Mouse (Mus musculus) stomach, embryonic 16.5 days (tissue): ENCODE results near the gene Mrps21. TPM values are rescaled to one million over a fixed set of nuclear protein-coding genes. Genes with fewer than 3 reads are reported as not detected.
"Not testable (repeated sequence)": the region's sequence is repeated elsewhere in the genome, so short reads cannot be mapped to it uniquely, and the experiment has no call there.

ENCODE experiments used
- ATAC-seq: fragments of 200-750 bp; cut with Nextera tagmentation; 2 replicates; pipeline ENCODE4 v1.8.0; 2017; ENCODE audit warnings: moderate number of reproducible peaks, moderate TSS enrichment; ENCODE audit not compliant: insufficient read depth, low FRiP score
- H3K27ac ChIP-seq: fragments of 300-500 bp; sonication (generic); 2 replicates; pipeline ENCODE4 v1.5.1; 2014; ENCODE audit warnings: low read length
- H3K27me3 ChIP-seq: fragments of 300-500 bp; sonication (generic); 2 replicates; pipeline ENCODE4 v1.6.1; 2014; ENCODE audit warnings: low read length, control low read depth, mixed read lengths; ENCODE audit not compliant: control insufficient read depth, insufficient read depth
- H3K36me3 ChIP-seq: fragments of 300-500 bp; sonication (generic); 2 replicates; pipeline ENCODE4 v1.6.1; 2014; ENCODE audit warnings: low read length; ENCODE audit not compliant: control insufficient read depth, insufficient read depth
- H3K4me1 ChIP-seq: fragments of 300-500 bp; sonication (generic); 2 replicates; pipeline ENCODE4 v1.6.1; 2014; ENCODE audit warnings: low read length, control low read depth, mixed read lengths; ENCODE audit not compliant: control insufficient read depth, insufficient read depth
- H3K4me2 ChIP-seq: fragments of 300-500 bp; sonication (generic); 2 replicates; pipeline ENCODE4 v1.6.1; 2014; ENCODE audit warnings: low read depth, low read length, mixed read lengths
- H3K4me3 ChIP-seq: fragments of 300-500 bp; sonication (generic); replicated peaks from 2 replicates; pipeline ENCODE4 v1.5.1; 2014; ENCODE audit warnings: mild to moderate bottlenecking, low read length
- H3K9ac ChIP-seq: fragments of 300-500 bp; sonication (generic); 2 replicates; pipeline ENCODE4 v1.6.1; 2014; ENCODE audit warnings: low read length
- H3K9me3 ChIP-seq: fragments of 300-500 bp; sonication (generic); replicated peaks from 2 replicates; pipeline ENCODE4 v1.6.1; 2016; ENCODE audit warnings: low read length, control low read depth; ENCODE audit not compliant: control insufficient read depth
- WGBS: fragments of 180-500 bp; shearing (Covaris S2); extraction: QIAGEN DNeasy Blood & Tissue Kit; methylation state at CpG from one replicate; pipeline ENCODE4 v1.1.7; 2014; 5-methylcytosine and 5-hydroxymethylcytosine counted together
- polyA plus RNA-seq: library from polyadenylated mRNA; unstranded; fragments of >200 nt; fragmentation: Nextera tagmentation; extraction: Ambion mirVana; gene quantifications from 2 replicates; pipeline ENCODE4 v1.2.1, GENCODE M21; 2015

Gene Mrps21
- 290 and 321 TPM in 2 replicates for polyA plus RNA-seq

- H3K9me3 ChIP-seq, result no peaks in the 10 kb centered on the region
- peak within 1 kb of the TSS; percentile 88 for H3K9ac ChIP-seq
- under 1% methylated on average over 33 of the region's 33 CpGs for WGBS
- H3K36me3 ChIP-seq, result 0 out of 2 replicates have a peak, but pooled peaks cover 3% of the 10 kb centered on the region
- H3K4me1 ChIP-seq, result peaks cover 10% of the 10 kb centered on the region
- peak; percentile 95 for ATAC-seq
- H3K4me2 ChIP-seq, result peak within 1 kb of the TSS; percentile 65
- peak within 1 kb of the TSS; percentile 84 for H3K27ac ChIP-seq
- H3K27me3 ChIP-seq, result no peaks in the 10 kb centered on the region
- H3K4me3 ChIP-seq, result peak within 1 kb of the TSS; percentile 75
These were observed at the start of gene Mrps21 for GRCm38 (mm10) chr3:95871392-95871867. TSS of gene Mrps21 (minus strand) at chr3:95871519.

GRCm38 (mm10) chr3:95920532-95920931, 49.2 kb upstream of the Mrps21 start:
- not testable (repeated sequence) for H3K36me3 ChIP-seq, H3K9ac ChIP-seq, H3K4me2 ChIP-seq, H3K27me3 ChIP-seq, H3K4me1 ChIP-seq, H3K4me3 ChIP-seq, H3K27ac ChIP-seq, ATAC-seq, H3K9me3 ChIP-seq
- WGBS, result 54% methylated on average over 2 of the region's 2 CpGs

- H3K9ac ChIP-seq, result no peak overlapping the region
- no peak overlapping the region for H3K4me3 ChIP-seq
- no peak for ATAC-seq
- H3K4me1 ChIP-seq, result no peaks in the 10 kb centered on the region
- H3K9me3 ChIP-seq, result no peaks in the 10 kb centered on the region
- no peak overlapping the region for H3K4me2 ChIP-seq
- H3K27me3 ChIP-seq, result no peaks in the 10 kb centered on the region
- H3K27ac ChIP-seq, result no peak overlapping the region
- WGBS, result 65% methylated on average over 7 of the region's 7 CpGs
- H3K36me3 ChIP-seq, result no peaks in the 10 kb centered on the region
These were observed 45.4 kb upstream of the Mrps21 start for GRCm38 (mm10) chr3:95916760-95917159.

GRCm38 (mm10) chr3:95914706-95915105, 43.4 kb upstream of the Mrps21 start:
- Histone ChIP-seq H3K4me1 (no peaks in the 10 kb centered on the region), H3K4me2 (no peak overlapping the region), H3K27me3 (no peaks in the 10 kb centered on the region), H3K9me3 (no peaks in the 10 kb centered on the region), H3K4me3 (no peak overlapping the region), H3K9ac (no peak overlapping the region), H3K36me3 (no peaks in the 10 kb centered on the region), H3K27ac (no peak overlapping the region)
- WGBS, result 90% methylated on average over 4 of the region's 4 CpGs
- no peak for ATAC-seq

- Histone ChIP-seq H3K27me3 (no peaks in the 10 kb centered on the region), H3K27ac (no peak overlapping the region), H3K4me1 (peaks cover 17% of the 10 kb centered on the region), H3K4me2 (no peak overlapping the region), H3K9ac (no peak overlapping the region), H3K36me3 (no peaks in the 10 kb centered on the region), H3K9me3 (no peaks in the 10 kb centered on the region), H3K4me3 (no peak overlapping the region)
- no peak for ATAC-seq
- 43% methylated on average over 4 of the region's 4 CpGs for WGBS
These were observed 36.3 kb upstream of the Mrps21 start for GRCm38 (mm10) chr3:95907613-95908012.

- ATAC-seq, result no peak
- no peaks in the 10 kb centered on the region for H3K9me3 ChIP-seq
- no peak overlapping the region for H3K27ac ChIP-seq
- no peaks in the 10 kb centered on the region for H3K27me3 ChIP-seq
- no peaks in the 10 kb centered on the region for H3K36me3 ChIP-seq
- H3K4me1 ChIP-seq, result peaks cover 17% of the 10 kb centered on the region
- WGBS, result under 1% methylated on average over 12 of the region's 12 CpGs
- peak overlapping the region; percentile 24 for H3K4me3 ChIP-seq
- peak overlapping the region; percentile 61 for H3K4me2 ChIP-seq
- no peak overlapping the region for H3K9ac ChIP-seq
These were observed 35.5 kb upstream of the Mrps21 start for GRCm38 (mm10) chr3:95906860-95907259.

GRCm38 (mm10) chr3:95905940-95906492, 34.7 kb upstream of the Mrps21 start:
- H3K9me3 ChIP-seq, result no peaks in the 10 kb centered on the region
- H3K27ac ChIP-seq, result no peak overlapping the region
- no peaks in the 10 kb centered on the region for H3K36me3 ChIP-seq
- peak overlapping the region; percentile 61 for H3K4me2 ChIP-seq
- H3K9ac ChIP-seq, result no peak overlapping the region
- ATAC-seq, result 0 out of 2 replicates have a peak, but pooled peaks have one; percentile 35
- 1% methylated on average over 12 of the region's 12 CpGs for WGBS
- peak overlapping the region; percentile 39 for H3K4me3 ChIP-seq
- H3K27me3 ChIP-seq, result no peaks in the 10 kb centered on the region
- peaks cover 17% of the 10 kb centered on the region for H3K4me1 ChIP-seq

- Histone ChIP-seq H3K9ac (peak overlapping the region; percentile 50), H3K4me3 (peak overlapping the region; percentile 39), H3K27me3 (no peaks in the 10 kb centered on the region), H3K4me2 (peak overlapping the region; percentile 61), H3K27ac (no peak overlapping the region), H3K9me3 (no peaks in the 10 kb centered on the region), H3K36me3 (no peaks in the 10 kb centered on the region), H3K4me1 (peaks cover 17% of the 10 kb centered on the region)
- ATAC-seq, result no peak; the same call in 1 of the 2 replicates
- WGBS, result 1% methylated on average over 18 of the region's 18 CpGs
These were observed 34.0 kb upstream of the Mrps21 start for GRCm38 (mm10) chr3:95905146-95905939.

GRCm38 (mm10) chr3:95904568-95904967, 33.2 kb upstream of the Mrps21 start, which contains the start of gene Car14:
TSS of gene Car14 (minus strand) at chr3:95904691.
- Histone ChIP-seq H3K27me3 (no peaks in the 10 kb centered on the region), H3K9ac (peak within 1 kb of the TSS; percentile 50), H3K27ac (no peak within 1 kb of the TSS), H3K9me3 (no peaks in the 10 kb centered on the region), H3K4me3 (peak within 1 kb of the TSS; percentile 39), H3K36me3 (no peaks in the 10 kb centered on the region), H3K4me1 (peaks cover 17% of the 10 kb centered on the region), H3K4me2 (peak within 1 kb of the TSS; percentile 61)
- ATAC-seq, result peak; percentile 31; the same call in 1 of the 2 replicates
- 2% methylated on average over 15 of the region's 15 CpGs for WGBS
